Mouse (Mus musculus) frontal cortex, adult (tissue): ENCODE measurements around the gene Gpr165.

Experiments used
- ATAC-seq: cut with Nextera tagmentation; 2 replicates; pipeline ENCODE4 v1.9.2; 2017; ENCODE audit warnings: mild to moderate bottlenecking, moderate library complexity, mixed read lengths; ENCODE audit not compliant: low TSS enrichment

Gene Gpr165

GRCm38 (mm10) chrX:96712907-96713774 is at the start of gene Gpr165:
TSS of gene Gpr165 (plus strand) at chrX:96713441.
- ATAC-seq, result peak; percentile 99

GRCm38 (mm10) chrX:96674871-96675270 is 38.4 kb upstream of the Gpr165 start:
- ATAC-seq, result no peak
